Mouse (Mus musculus) limb, embryonic 12.5 days (tissue): Measurements from ENCODE around the gene Pclaf. TPM values are rescaled to one million over a fixed set of nuclear protein-coding genes. Genes with fewer than 3 reads are reported as not detected.

ENCODE experiments used
- ATAC-seq: fragments of 200-750 bp; cut with Nextera tagmentation; 2 replicates; pipeline ENCODE4 v1.8.0; 2017; ENCODE audit warnings: low read depth, moderate TSS enrichment; ENCODE audit not compliant: insufficient number of reproducible peaks, insufficient read depth, low FRiP score, low TSS enrichment
- H3K27ac ChIP-seq: fragments of 300-500 bp; sonication (generic); 2 replicates; pipeline ENCODE4 v1.5.1; 2016; ENCODE audit warnings: mild to moderate bottlenecking, moderate library complexity
- H3K27me3 ChIP-seq: fragments of 300-500 bp; sonication (generic); 2 replicates; pipeline ENCODE4 v1.6.1; 2016; ENCODE audit warnings: mild to moderate bottlenecking, moderate library complexity
- H3K36me3 ChIP-seq: fragments of 300-500 bp; sonication (generic); 2 replicates; pipeline ENCODE4 v1.6.1; 2016; ENCODE audit warnings: mild to moderate bottlenecking, moderate library complexity
- H3K4me1 ChIP-seq: fragments of 300-500 bp; sonication (generic); replicated peaks from 2 replicates; pipeline ENCODE4 v1.6.1; 2016
- H3K4me2 ChIP-seq: fragments of 300-500 bp; sonication (generic); 2 replicates; pipeline ENCODE4 v1.6.1; 2016; ENCODE audit warnings: mild to moderate bottlenecking, moderate library complexity
- H3K4me3 ChIP-seq: fragments of 300-500 bp; sonication (generic); replicated peaks from 2 replicates; pipeline ENCODE4 v1.5.1; 2016; ENCODE audit warnings: mild to moderate bottlenecking
- H3K9ac ChIP-seq: fragments of 300-500 bp; sonication (generic); replicated peaks from 2 replicates; pipeline ENCODE4 v1.6.1; 2016; ENCODE audit warnings: mild to moderate bottlenecking, moderate library complexity
- H3K9me3 ChIP-seq: fragments of 300-500 bp; sonication (generic); 2 replicates; pipeline ENCODE4 v1.6.1; 2016; ENCODE audit warnings: mild to moderate bottlenecking, moderate library complexity
- WGBS: fragments of 180-500 bp; shearing (Covaris S2); methylation state at CpG from one replicate; pipeline ENCODE4 v1.1.7; 2016; 5-methylcytosine and 5-hydroxymethylcytosine counted together
- polyA plus RNA-seq: library from polyadenylated mRNA; unstranded; fragments of >200 nt; fragmentation: Nextera tagmentation; extraction: Ambion mirVana; gene quantifications from 2 replicates; pipeline ENCODE4 v1.2.1, GENCODE M21; 2016

Gene Pclaf
- 245 and 259 TPM in 2 replicates for polyA plus RNA-seq

- H3K4me1 ChIP-seq, result peaks cover 16% of the 10 kb centered on the region
- under 1% methylated on average over 21 of the region's 21 CpGs for WGBS
- peaks cover 27% of the 10 kb centered on the region for H3K36me3 ChIP-seq
- no peaks in the 10 kb centered on the region for H3K9me3 ChIP-seq
- H3K27me3 ChIP-seq, result no peaks in the 10 kb centered on the region
- H3K27ac ChIP-seq, result peak within 1 kb of the TSS; percentile 84
- H3K9ac ChIP-seq, result peak within 1 kb of the TSS; percentile 80
- ATAC-seq, result peak; percentile 96
- H3K4me3 ChIP-seq, result peak within 1 kb of the TSS; percentile 67
- peak within 1 kb of the TSS; percentile 86 for H3K4me2 ChIP-seq
These were observed at the start of gene Pclaf for GRCm38 (mm10) chr9:65890143-65890628. Pclaf (plus strand) TSS chr9:65890237.

DNA sequence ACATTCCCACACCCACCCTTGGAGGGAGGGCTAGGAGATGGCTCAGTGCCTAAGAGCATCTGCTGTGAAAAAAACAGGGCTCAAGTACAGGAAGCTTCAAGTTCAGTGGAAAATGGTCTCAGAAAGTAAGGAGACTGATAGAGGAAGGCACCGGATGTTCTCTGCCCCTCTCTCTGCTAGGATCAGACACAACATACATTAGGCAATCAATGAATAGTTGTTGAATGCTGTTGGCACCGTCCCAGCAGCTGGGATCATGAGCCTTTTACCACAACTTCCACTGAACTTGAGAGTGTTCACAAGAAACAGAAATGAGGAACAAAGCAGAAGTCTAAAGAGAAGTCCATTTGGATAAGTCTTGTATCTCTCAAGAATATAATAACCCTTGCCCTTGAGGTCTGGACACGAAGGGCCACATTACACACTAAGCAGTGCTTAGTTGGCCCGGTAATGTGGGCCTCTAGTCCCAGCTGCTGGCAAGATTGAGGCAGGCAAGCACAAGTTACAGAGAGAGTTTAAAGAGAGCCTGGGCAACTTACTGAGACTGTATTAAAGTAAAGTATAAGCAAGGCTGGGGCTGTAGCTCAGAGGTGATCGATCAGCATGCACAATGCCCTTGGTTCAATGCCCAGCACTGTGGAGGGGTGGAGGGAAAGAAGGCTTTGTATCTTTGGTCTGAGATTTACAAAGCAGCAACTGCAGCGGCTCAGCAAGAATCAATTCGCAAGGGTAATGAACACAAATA lies 45.4 kb upstream of the Pclaf start:
- Histone ChIP-seq H3K4me1 (no peaks in the 10 kb centered on the region), H3K4me3 (no peak overlapping the region), H3K27me3 (no peaks in the 10 kb centered on the region), H3K4me2 (no peak overlapping the region), H3K36me3 (peaks cover 44% of the 10 kb centered on the region; the same call in 1 of the 2 replicates), H3K9ac (no peak overlapping the region), H3K9me3 (no peaks in the 10 kb centered on the region), H3K27ac (no peak overlapping the region)
- no peak for ATAC-seq
- 90% methylated on average over 7 of the region's 7 CpGs for WGBS

DNA sequence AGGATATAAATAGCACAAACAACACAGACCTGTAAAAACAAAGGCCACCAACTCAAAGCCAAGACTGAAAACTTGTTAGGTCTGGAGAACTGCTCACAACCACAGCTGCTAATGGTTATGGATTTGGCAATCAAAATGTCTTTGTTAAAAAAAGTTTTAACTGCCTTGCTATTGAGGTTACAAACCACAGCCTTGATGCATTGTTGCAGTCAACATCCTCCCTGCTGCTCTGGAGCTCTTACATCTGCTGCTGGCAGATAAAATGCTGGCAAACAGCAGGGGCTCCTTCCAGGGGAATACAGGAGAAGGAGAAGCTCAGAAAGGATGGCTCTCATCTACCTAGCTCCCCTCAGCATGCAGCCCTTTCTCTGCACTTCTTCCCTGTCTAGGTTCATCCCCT lies 41.9 kb upstream of the Pclaf start:
- no peak overlapping the region for H3K27ac ChIP-seq
- no peak for ATAC-seq
- H3K4me1 ChIP-seq, result no peaks in the 10 kb centered on the region
- H3K4me3 ChIP-seq, result no peak overlapping the region
- H3K9ac ChIP-seq, result no peak overlapping the region
- H3K36me3 ChIP-seq, result peaks cover 43% of the 10 kb centered on the region
- no peaks in the 10 kb centered on the region for H3K27me3 ChIP-seq
- H3K9me3 ChIP-seq, result no peaks in the 10 kb centered on the region
- no peak overlapping the region for H3K4me2 ChIP-seq

GRCm38 (mm10) chr9:65850203-65850602 lies 39.8 kb upstream of the Pclaf start:
- H3K4me1 ChIP-seq, result no peaks in the 10 kb centered on the region
- no peak overlapping the region for H3K27ac ChIP-seq
- no peaks in the 10 kb centered on the region for H3K27me3 ChIP-seq
- H3K4me3 ChIP-seq, result no peak overlapping the region
- no peak overlapping the region for H3K4me2 ChIP-seq
- no peak overlapping the region for H3K9ac ChIP-seq
- WGBS, result 26% methylated on average over 1 of the region's 1 CpGs
- no peaks in the 10 kb centered on the region for H3K9me3 ChIP-seq
- ATAC-seq, result no peak
- H3K36me3 ChIP-seq, result peaks cover 47% of the 10 kb centered on the region

- H3K4me3 ChIP-seq, result no peak overlapping the region
- H3K36me3 ChIP-seq, result peaks cover 74% of the 10 kb centered on the region
- H3K27ac ChIP-seq, result no peak overlapping the region
- H3K9ac ChIP-seq, result no peak overlapping the region
- no peaks in the 10 kb centered on the region for H3K4me1 ChIP-seq
- H3K9me3 ChIP-seq, result no peaks in the 10 kb centered on the region
- H3K27me3 ChIP-seq, result no peaks in the 10 kb centered on the region
- WGBS, result 66% methylated on average over 1 of the region's 1 CpGs
- ATAC-seq, result no peak
- H3K4me2 ChIP-seq, result no peak overlapping the region
These were observed 30.4 kb upstream of the Pclaf start for GRCm38 (mm10) chr9:65859656-65860055.

DNA sequence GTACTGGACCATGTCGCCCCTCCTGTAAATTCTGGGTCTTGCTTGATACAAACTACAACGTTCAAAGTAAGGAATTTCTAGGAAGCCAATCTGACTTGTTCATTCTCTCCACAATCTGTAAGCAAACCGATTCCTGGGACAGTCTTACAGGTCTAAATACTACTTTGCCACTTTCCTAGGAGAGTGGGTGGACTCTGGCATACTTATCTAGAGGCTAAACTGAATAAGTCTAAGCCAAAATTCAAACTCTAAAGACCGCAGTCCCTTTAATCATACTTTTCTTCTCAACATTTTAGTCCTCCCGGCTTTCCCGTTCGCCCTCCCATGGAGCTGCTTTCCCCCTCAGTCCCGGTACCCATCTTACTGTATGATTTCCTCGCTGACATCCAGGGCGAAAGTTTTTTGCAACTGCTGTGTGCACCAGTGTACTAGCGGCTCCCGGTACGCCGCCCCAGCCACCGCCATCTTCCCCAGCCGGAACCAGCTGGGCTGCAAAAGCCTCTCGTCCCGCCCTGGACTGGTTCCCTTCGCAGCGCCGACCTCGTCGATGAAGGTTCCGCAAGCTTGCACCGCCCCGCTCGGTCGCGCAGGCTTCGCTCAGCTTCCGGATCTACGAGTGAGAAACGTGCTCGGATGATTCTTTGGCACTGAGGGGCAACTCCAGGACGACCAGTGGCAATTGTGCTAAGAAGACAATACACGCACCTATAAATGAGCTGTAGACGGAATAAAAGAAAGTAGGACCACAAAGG lies 5.3 kb upstream of the Pclaf start:
- Histone ChIP-seq H3K27me3 (no peaks in the 10 kb centered on the region), H3K4me2 (peak overlapping the region; percentile 68), H3K27ac (peak overlapping the region; percentile 72), H3K9me3 (no peaks in the 10 kb centered on the region), H3K9ac (peak overlapping the region; percentile 71), H3K4me3 (peak overlapping the region; percentile 68), H3K36me3 (peaks cover 9% of the 10 kb centered on the region), H3K4me1 (0 out of 2 replicates have a peak, but pooled peaks cover 7% of the 10 kb centered on the region)
- under 1% methylated on average over 37 of the region's 37 CpGs for WGBS
- ATAC-seq, result peak; percentile 84

DNA sequence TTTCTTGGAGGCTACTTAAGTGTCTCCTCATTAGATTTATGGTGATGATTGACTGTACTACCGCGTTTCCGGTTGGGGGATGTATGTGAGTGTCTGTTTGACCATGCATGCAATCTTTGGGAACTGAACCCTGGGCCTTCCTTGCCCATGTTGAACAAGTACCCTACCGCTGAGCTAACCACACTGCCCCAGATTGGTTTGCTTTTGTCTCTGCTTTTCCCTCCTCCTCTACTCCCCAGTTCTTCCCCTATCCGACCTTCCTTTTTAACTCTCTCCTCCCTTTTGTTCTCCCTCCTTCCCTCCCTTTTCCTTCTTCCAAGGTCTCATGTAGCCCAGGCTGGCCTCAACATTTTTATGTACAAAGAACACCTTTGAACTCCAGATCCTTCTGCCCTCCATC lies 1.1 kb downstream of the Pclaf start:
- WGBS, result 7% methylated on average over 5 of the region's 5 CpGs
- no peaks in the 10 kb centered on the region for H3K9me3 ChIP-seq
- H3K4me2 ChIP-seq, result peak overlapping the region; percentile 86
- no peak for ATAC-seq
- H3K36me3 ChIP-seq, result peaks cover 35% of the 10 kb centered on the region
- H3K4me1 ChIP-seq, result peaks cover 11% of the 10 kb centered on the region
- H3K27me3 ChIP-seq, result no peaks in the 10 kb centered on the region
- H3K27ac ChIP-seq, result 0 out of 2 replicates have a peak overlapping the region, but pooled peaks have one; percentile 23
- peak overlapping the region; percentile 80 for H3K9ac ChIP-seq
- H3K4me3 ChIP-seq, result peak overlapping the region; percentile 67

DNA sequence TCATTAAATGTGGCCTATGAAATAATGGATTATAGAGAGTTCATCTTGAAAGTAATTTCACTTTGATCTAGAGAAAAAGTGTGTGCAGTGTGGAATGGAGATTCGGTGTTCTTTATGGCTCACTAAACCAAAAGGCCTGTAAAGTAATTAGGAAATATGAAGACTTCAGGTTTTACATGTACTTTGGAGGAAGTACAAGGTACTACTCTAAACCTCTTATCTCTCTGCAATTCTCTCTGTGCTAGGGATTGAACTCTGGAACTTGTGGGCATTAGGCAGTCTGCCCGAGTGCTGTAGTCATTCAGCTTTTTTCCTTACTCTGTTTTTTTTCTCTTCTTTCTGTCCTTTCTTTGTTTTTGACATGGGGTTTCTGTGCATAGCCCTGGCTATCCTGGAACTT lies 6.9 kb downstream of the Pclaf start:
- Histone ChIP-seq H3K36me3 (peaks cover 75% of the 10 kb centered on the region), H3K27ac (no peak overlapping the region), H3K4me2 (no peak overlapping the region), H3K4me1 (peaks cover under 1% of the 10 kb centered on the region; the same call in 1 of the 2 replicates), H3K9ac (no peak overlapping the region), H3K27me3 (no peaks in the 10 kb centered on the region), H3K4me3 (no peak overlapping the region), H3K9me3 (no peaks in the 10 kb centered on the region)
- 87% methylated on average over 2 of the region's 2 CpGs for WGBS
- ATAC-seq, result no peak

DNA sequence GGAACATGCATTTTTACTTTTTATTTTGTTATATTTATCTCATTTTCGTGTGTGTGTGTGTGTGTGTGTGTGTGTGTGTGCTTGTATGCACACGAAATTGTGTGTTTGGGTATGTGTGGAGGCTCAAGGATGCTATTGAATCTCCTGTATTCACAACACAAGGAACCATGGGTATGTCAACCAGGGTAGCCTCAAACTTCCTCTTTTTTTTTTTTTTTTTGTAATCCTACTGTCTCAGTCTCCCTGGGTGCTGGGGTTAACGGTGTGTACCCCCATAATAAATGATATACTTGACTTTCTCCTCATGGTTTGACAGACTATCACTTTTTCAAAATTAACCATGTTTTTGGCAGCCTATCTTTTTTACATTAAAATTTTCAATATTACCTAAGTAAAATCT lies 12.8 kb downstream of the Pclaf start:
- no peak overlapping the region for H3K9ac ChIP-seq
- peaks cover 60% of the 10 kb centered on the region for H3K36me3 ChIP-seq

GRCm38 (mm10) chr9:65903419-65903818 lies 13.4 kb downstream of the Pclaf start:
- Histone ChIP-seq H3K27ac (no peak overlapping the region), H3K4me2 (no peak overlapping the region), H3K4me3 (no peak overlapping the region), H3K36me3 (peaks cover 55% of the 10 kb centered on the region), H3K9ac (no peak overlapping the region), H3K27me3 (no peaks in the 10 kb centered on the region), H3K9me3 (no peaks in the 10 kb centered on the region), H3K4me1 (peaks cover 6% of the 10 kb centered on the region; the same call in 1 of the 2 replicates)
- no peak for ATAC-seq

More for the DNA sequence above, 12.8 kb downstream of the Pclaf start:
- H3K4me1 ChIP-seq, result peaks cover 4% of the 10 kb centered on the region; the same call in 1 of the 2 replicates
- no peak overlapping the region for H3K4me3 ChIP-seq
- no peaks in the 10 kb centered on the region for H3K9me3 ChIP-seq
- no peak for ATAC-seq
- WGBS, result 94% methylated on average over 3 of the region's 3 CpGs
- no peak overlapping the region for H3K27ac ChIP-seq
- H3K27me3 ChIP-seq, result no peaks in the 10 kb centered on the region
- H3K4me2 ChIP-seq, result no peak overlapping the region
